Mouse (Mus musculus): ENCODE results near the gene Slc25a33.

- TF ChIP-seq POLR2A (IDR thresholded peaks at IDR 0.05; ENCODE audit: insufficient read depth, low read depth, low read length) (no peak), CTCF (IDR thresholded peaks at IDR 0.05; ENCODE audit: insufficient read depth, low read depth, low read length) (no peak)
Observed at GRCm38 (mm10) chr4:149815586-149815985, 41.5 kb upstream of the Slc25a33 start.
